Mouse (Mus musculus) erythroblast, embryonic 14.5 days (primary cell): ENCODE measurements around the gene Gon4l.

ENCODE experiments used
- GATA1 ChIP-seq: IDR thresholded peaks from 2 replicates; pipeline ENCODE4 v1.6.1; 2012; ENCODE audit warnings: low read length, inconsistent platforms, mixed read lengths
- TAL1 ChIP-seq: IDR thresholded peaks from 3 replicates; pipeline ENCODE4 v1.6.1; 2012; ENCODE audit warnings: low read length, inconsistent platforms, mixed read lengths

DNA sequence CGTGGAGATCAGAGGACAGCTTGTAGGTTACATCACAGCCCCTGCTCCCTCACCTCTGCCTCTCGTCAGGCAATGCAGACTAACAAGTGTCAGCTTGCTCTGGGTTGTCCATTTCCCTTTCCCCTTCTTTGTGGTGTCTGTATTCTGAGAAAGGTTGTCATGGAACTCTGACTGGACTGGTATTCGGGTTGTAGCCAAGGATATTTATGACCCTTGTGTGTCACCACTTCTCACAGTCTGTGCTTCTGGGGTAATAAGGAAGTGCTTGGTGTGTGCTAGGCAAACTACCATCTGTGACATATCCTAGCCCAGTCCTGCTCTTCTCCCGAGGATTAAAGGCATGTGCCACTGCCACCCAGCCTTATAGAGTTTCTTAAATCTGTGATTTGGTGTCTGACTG lies 14.1 kb downstream of the Gon4l start:
- TF ChIP-seq GATA1 (no peak), TAL1 (no peak)
